Mouse (Mus musculus) E14TG2a.4 (cell line): Measurements from ENCODE around the gene Ankfn1.

Experiments
- H3K27me3 ChIP-seq: 2 replicates; pipeline ENCODE4 v1.6.1; 2014; ENCODE audit warnings: low read length, control low read depth; ENCODE audit not compliant: insufficient read depth
- H3K36me3 ChIP-seq: 2 replicates; pipeline ENCODE4 v1.6.1; 2014; ENCODE audit warnings: low read length, control low read depth; ENCODE audit not compliant: insufficient read depth
- H3K4me1 ChIP-seq: replicated peaks from 2 replicates; pipeline ENCODE4 v1.6.1; 2014; ENCODE audit warnings: low read depth, low read length, control low read depth
- H3K4me3 ChIP-seq: replicated peaks from 2 replicates; pipeline ENCODE4 v1.5.1; 2014; ENCODE audit warnings: mild to moderate bottlenecking, low read length
- H3K9me3 ChIP-seq: 2 replicates; pipeline ENCODE4 v1.6.1; 2014; ENCODE audit warnings: low read length, control low read depth
- CTCF ChIP-seq: conservative IDR thresholded peaks from 2 replicates; pipeline ENCODE4 v1.5.1; 2014; ENCODE audit warnings: low read length
- NANOG ChIP-seq: IDR thresholded peaks from 2 replicates; pipeline ENCODE4 v1.6.1; 2014; ENCODE audit warnings: borderline replicate concordance, low read length, mixed read lengths
- POU5F1 ChIP-seq: IDR thresholded peaks from 2 replicates; pipeline ENCODE4 v1.6.1; 2014; ENCODE audit warnings: low read length, borderline replicate concordance

Gene Ankfn1

DNA sequence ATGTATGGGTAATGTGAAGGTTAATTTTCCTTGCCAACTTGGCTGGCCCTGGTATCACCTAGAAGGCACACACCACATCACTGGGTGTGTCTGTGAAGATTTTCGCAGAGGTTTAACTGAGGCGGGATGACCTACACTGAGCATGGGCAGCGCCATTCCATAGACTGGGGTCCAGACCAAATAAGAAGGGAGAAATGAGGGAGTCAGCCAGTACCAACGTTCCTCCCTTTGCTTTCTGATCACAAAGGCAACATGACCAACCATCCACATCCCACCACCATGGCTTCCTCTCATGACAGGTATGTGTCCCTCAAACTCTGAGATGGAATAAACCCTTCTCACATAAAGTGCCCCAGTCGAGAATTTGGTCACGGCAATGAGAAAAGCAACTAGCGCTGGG, 68.9 kb downstream of the Ankfn1 start:
- Histone ChIP-seq H3K4me3 (no peak overlapping the region), H3K27me3 (no peaks in the 10 kb centered on the region), H3K36me3 (no peaks in the 10 kb centered on the region), H3K4me1 (no peaks in the 10 kb centered on the region), H3K9me3 (no peaks in the 10 kb centered on the region)
- TF ChIP-seq NANOG (no peak), CTCF (no peak), POU5F1 (no peak)

DNA sequence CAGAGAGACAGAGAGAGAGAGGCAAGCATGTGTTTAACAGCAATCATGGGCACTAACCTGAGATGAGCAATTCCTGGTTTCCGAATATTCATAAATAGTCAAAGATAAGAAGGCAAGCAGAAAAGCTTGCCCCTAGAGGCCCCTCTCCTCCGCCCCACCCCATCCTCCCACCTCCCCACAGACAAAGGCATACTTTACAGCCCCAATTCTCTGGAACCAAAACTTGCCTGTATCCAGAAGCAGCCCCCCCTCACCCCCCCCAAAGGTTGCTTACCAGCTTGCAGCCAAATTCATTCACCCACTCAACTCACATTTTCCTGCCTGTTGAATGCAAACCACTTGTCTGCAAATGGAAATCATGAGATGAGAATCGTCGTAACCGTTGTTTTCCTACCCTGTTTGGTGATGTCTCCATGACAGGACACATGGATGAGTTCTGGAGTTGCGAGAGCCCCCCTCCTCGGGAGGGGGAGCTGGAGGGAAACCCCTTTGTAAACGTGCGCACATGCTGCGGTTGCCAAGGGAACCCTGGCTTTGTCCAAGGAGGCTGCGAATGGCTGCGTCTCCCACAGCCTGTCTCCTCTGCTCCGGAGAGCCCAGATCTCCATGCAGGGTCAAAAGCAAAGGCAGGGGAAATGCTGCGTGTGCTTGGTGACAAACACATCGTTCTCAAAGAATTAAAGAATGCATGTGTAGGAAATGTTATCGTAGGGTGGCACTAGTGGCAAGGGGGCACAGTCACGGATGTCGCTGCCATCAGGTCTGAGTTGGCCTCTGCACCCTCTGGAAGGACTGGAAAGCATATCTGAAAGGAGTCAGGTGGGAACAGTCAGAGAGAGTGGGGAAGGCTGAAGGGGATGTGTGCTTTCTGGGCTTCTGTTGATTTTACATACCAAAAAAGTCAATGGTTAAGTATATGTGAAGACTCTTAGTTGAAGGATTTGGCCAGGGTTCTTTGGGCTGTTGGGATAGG, 80.7 kb downstream of the Ankfn1 start:
- no peak overlapping the region for H3K4me3 ChIP-seq
- H3K36me3 ChIP-seq = no peaks in the 10 kb centered on the region
- no peaks in the 10 kb centered on the region for H3K27me3 ChIP-seq
- no peaks in the 10 kb centered on the region for H3K4me1 ChIP-seq
- TF ChIP-seq NANOG (no peak), POU5F1 (no peak), CTCF (no peak)
- H3K9me3 ChIP-seq = no peaks in the 10 kb centered on the region

DNA sequence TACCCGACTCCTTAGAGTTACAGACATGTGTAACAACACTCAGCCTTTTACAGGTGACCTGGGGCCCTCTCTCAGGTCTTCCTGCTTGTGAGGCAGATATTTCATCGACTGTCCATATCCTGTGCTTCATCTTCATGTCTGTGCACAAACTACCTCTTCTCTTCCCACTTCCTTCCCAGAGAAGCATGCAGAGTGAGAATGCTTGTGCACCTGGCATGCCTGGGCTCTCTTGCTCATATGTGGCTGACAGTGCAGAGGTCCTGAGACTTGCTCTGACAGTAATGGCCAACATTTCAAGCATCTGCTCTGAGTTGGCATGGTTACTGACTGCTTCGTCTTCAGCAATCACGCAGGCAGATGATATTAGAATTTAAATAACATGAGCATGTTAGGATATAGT, 83.8 kb downstream of the Ankfn1 start:
- no peaks in the 10 kb centered on the region for H3K4me1 ChIP-seq
- TF ChIP-seq NANOG (no peak), CTCF (no peak), POU5F1 (no peak)
- no peak overlapping the region for H3K4me3 ChIP-seq
- no peaks in the 10 kb centered on the region for H3K9me3 ChIP-seq
- no peaks in the 10 kb centered on the region for H3K36me3 ChIP-seq
- H3K27me3 ChIP-seq = no peaks in the 10 kb centered on the region

DNA sequence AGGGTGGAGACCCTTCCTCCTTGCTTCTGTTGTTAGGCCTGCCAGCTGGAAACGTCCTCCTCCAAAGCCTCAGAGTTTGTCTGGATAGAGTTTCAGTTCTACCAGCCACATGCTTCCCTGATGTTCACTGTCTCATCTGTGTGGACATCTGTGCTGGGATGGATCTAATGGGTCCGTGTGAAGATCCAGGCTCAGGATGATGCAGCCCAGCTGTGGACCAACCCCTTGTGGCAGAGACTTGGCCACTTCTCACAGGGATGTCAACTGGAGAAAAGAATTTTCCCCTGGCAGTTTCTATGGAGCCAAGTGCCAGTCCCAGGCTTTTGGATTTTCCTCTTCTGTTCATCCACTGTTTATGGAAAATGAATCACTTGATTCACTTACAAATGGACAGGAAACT, 100.5 kb downstream of the Ankfn1 start:
- Histone ChIP-seq H3K4me1 (no peaks in the 10 kb centered on the region), H3K36me3 (no peaks in the 10 kb centered on the region), H3K27me3 (peaks cover 4% of the 10 kb centered on the region; the same call in 1 of the 2 replicates), H3K4me3 (no peak overlapping the region), H3K9me3 (no peaks in the 10 kb centered on the region)
- TF ChIP-seq POU5F1 (no peak), CTCF (no peak), NANOG (no peak)

DNA sequence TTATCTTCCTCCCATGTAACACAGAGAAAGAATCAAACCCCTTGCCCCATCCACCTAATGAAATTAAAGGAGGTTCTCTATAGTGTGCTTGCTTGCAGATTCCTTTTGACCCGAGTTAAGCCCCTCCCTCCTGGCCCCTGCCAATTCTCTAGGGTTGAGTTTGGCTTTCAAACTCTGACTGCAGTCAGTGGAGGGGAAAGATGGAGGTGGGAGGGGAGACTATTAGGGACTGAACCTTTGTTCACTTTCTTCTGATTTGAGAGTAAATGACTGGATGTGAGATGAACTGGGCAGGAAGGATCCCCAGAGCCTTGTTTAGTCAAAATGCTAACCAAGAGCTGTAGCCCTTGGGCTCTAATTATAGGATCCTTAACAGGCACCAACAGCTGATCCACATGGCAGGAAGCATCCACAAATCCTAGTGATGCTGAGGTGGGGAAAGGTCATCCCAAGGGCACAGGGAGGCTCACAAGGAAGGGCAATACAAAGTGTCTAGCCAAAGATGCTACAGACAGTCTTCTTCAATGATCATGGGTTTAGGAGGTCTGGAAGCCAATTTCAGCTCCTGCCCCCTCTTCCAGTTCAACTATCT, 103.4 kb downstream of the Ankfn1 start:
- no peak for TF ChIP-seq NANOG
- no peak for TF ChIP-seq CTCF
- no peak for TF ChIP-seq POU5F1

DNA sequence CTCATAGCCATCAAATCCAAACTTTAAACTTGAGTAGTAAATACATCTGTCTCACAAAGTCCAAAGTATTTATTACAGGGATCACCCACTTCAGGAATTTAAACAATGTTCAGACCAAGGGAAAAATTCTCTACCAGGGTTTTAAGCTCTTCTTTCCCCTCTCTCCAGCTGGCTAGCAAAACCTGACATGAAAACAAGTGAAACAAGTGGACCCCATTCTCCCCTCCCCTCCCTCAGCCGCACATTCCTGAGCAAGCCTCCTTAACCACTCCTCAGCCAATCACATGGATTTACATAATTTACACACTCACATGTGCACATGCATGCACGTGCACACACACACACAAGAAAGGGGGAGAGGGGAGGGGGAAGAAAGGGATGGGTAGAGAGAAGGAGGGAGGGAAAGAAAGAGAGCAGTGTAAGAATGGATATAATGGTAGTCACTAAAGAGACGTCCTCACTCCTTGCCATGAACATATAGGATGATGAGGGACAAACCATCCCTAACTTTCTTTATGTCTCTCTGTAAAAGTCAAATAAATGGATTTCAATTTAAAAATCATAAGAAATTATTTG, 104.9 kb downstream of the Ankfn1 start:
- no peaks in the 10 kb centered on the region for H3K9me3 ChIP-seq
- H3K27me3 ChIP-seq = peaks cover 4% of the 10 kb centered on the region; the same call in 1 of the 2 replicates
- TF ChIP-seq NANOG = no peak
- no peak for TF ChIP-seq POU5F1
- no peak for TF ChIP-seq CTCF

More for the DNA sequence above, 103.4 kb downstream of the Ankfn1 start:
- Histone ChIP-seq H3K36me3 (no peaks in the 10 kb centered on the region), H3K27me3 (peaks cover 4% of the 10 kb centered on the region; the same call in 1 of the 2 replicates), H3K9me3 (no peaks in the 10 kb centered on the region), H3K4me3 (no peak overlapping the region), H3K4me1 (no peaks in the 10 kb centered on the region)

DNA sequence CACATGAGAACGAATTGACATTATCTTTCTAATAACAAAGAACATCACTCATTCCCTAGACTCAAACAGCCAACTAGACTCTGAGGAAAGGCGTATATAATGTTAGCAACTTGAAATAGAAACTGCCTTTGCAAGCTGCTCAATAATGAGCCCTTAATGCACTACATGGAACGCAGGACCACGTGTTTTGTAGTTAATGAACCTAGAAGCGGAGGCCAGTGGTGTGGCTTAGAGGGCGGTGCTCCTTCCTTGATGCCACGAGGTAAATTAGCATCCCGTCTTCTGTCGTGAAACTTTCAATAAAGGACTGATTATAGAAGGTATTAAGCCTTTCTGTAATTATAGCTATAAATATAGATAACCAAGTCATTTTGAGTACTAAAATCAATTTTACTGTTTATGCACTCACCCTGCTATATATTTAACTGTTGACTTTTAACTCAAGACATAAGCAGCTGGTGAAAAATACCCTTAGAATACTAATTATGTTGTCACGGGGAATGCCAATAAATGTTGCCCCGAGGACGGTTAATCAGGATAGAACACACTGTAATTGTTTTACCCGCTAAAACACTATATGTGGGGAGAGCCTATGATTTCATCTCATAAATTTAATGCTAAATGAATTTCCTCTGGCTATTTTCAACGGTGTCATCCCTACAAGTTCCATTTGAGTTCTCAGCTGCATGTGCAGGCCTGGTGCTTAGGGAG, 112.1 kb downstream of the Ankfn1 start:
- H3K27me3 ChIP-seq = no peaks in the 10 kb centered on the region
- H3K4me1 ChIP-seq = no peaks in the 10 kb centered on the region
- H3K9me3 ChIP-seq = no peaks in the 10 kb centered on the region
- no peaks in the 10 kb centered on the region for H3K36me3 ChIP-seq
- TF ChIP-seq POU5F1 (no peak), CTCF (no peak), NANOG (no peak)
- H3K4me3 ChIP-seq = no peak overlapping the region

More for the DNA sequence above, 104.9 kb downstream of the Ankfn1 start:
- no peaks in the 10 kb centered on the region for H3K4me1 ChIP-seq
- H3K36me3 ChIP-seq = no peaks in the 10 kb centered on the region
- no peak overlapping the region for H3K4me3 ChIP-seq

DNA sequence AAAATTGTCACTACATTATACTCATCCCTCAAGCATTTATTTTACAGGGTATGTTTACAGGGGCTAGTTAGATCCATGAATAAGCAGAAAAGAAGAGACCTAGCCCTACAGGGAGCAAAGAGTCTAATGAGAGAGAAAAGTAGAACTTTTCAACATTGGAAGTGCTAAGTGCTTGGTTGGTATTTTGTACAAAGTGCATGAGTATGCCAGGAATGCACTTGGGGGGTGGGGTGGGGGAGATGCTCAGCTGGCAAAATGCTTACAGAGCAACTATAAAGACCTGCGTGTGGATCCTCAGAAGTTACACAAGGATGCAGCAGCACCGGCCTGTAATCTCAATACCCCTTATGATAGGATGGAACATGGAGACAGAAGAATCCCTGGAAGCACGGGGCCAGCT, 118.4 kb downstream of the Ankfn1 start:
- no peaks in the 10 kb centered on the region for H3K36me3 ChIP-seq
- TF ChIP-seq NANOG (no peak), CTCF (no peak), POU5F1 (no peak)

More for the DNA sequence above, 118.4 kb downstream of the Ankfn1 start:
- Histone ChIP-seq H3K4me1 (peaks cover 13% of the 10 kb centered on the region), H3K4me3 (no peak overlapping the region), H3K9me3 (no peaks in the 10 kb centered on the region), H3K27me3 (no peaks in the 10 kb centered on the region)
